Mouse (Mus musculus): ENCODE measurements at regions not wholly inside any gene's neighbourhood (a gene's known extent, or its start where the extent isn't known, plus 50 kb on each side); places are given as distances from the start of the nearest gene placed in this dataset.
"Not testable (repeated sequence)": the region's sequence is repeated elsewhere in the genome, so short reads cannot be mapped to it uniquely, and the experiment has no call there.

DNA sequence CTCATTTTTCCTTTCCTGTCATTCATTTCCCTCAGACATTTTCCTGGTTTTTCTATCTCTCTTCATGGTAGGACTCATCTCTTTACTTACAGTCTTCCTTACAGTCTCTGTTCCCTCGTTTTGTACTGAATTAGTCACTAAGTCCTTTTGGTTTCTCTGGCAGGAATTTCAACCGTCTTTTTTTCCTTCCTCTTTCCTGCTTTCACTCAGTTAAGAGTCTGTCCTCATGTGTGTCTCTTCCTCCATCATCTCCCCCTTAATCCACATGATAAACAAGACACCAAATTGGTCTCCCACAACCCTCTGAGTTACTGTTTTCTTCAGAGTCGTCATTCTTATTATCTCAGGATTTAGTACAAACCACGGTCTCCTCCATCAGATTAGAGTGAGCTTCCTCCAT is 131.2 kb downstream of the Gm5426 start:
- ATAC-seq (ENCODE audit: extremely low read depth, insufficient number of reproducible peaks, low FRiP score, poor library complexity, severe bottlenecking): no peak
- no peak overlapping the region for H3K4me3 ChIP-seq (ENCODE audit: low read depth, low read length)
- DNase-seq (ENCODE audit: low spot score): no peak
- peaks cover 31% of the 10 kb centered on the region for H3K9me3 ChIP-seq (replicated peaks)
- TF ChIP-seq GATA2 (IDR thresholded peaks at IDR 0.05; ENCODE audit: borderline replicate concordance, low read depth, low read length) (no peak), GATA1 (IDR thresholded peaks at IDR 0.05; ENCODE audit: borderline replicate concordance, low read length) (no peak), TAL1 (conservative IDR thresholded peaks at IDR 0.05; ENCODE audit: low read depth, low read length) (no peak), POLR2AphosphoS5 (IDR thresholded peaks at IDR 0.05; ENCODE audit: insufficient replicate concordance, low read depth, low read length) (no peak)
- no peaks in the 10 kb centered on the region for H3K27me3 ChIP-seq (ENCODE audit: insufficient read depth, low read length)
- no peaks in the 10 kb centered on the region for H3K4me1 ChIP-seq (ENCODE audit: insufficient read depth, low read depth, low read length)
- no peaks in the 10 kb centered on the region for H3K36me3 ChIP-seq (replicated peaks)

DNA sequence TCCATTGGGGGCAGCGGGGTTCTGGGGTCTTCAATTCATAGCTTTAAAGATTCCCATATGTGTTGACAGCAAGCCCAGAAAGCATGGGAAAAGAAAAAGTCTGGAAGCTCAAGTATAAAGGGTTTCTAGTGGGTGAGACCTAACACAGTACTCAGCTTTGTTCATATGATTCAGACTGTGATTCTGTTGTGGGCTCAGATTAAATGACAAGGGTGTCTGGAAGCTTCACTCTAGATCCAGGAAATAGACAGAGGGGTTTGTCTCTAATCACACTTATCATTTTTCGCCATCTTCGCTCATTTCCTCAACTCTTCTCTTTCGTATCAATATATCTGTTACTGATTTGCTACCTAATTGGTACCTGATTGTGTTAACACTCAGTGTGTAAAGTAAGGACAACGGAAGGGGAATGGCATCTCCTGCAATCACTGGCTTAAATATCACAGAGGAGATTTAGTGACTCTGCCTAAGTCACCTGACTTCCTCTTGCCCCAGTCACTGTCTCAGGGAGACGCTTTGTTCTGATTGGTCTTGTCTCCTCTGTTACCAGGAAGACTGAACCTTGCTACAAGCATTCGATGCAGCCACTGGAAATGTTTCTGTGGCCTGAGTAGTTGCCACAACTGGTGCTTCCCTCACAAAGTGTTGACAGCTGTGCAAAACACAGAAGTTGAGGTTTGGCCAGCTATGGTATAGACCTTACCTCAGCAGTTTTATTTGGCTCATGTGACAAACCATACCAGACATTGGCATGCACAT is 137.4 kb downstream of the Gm5426 start:
- H3K36me3 ChIP-seq (replicated peaks): no peaks in the 10 kb centered on the region
- H3K4me1 ChIP-seq (ENCODE audit: insufficient read depth, low read depth, low read length): no peaks in the 10 kb centered on the region
- no peak overlapping the region for H3K4me3 ChIP-seq (ENCODE audit: low read depth, low read length)
- H3K9me3 ChIP-seq (replicated peaks): peaks cover 17% of the 10 kb centered on the region
- ATAC-seq (ENCODE audit: extremely low read depth, insufficient number of reproducible peaks, low FRiP score, poor library complexity, severe bottlenecking) (no peak), DNase-seq (ENCODE audit: low spot score) (no peak)
- no peaks in the 10 kb centered on the region for H3K27me3 ChIP-seq (ENCODE audit: insufficient read depth, low read length)
- no peak for TF ChIP-seq POLR2AphosphoS5 (IDR thresholded peaks at IDR 0.05; ENCODE audit: insufficient replicate concordance, low read depth, low read length)
- TF ChIP-seq TAL1 (conservative IDR thresholded peaks at IDR 0.05; ENCODE audit: low read depth, low read length): no peak
- TF ChIP-seq CTCF (IDR thresholded peaks at IDR 0.05; ENCODE audit: low read depth, low read length): no peak
- TF ChIP-seq GATA1 (IDR thresholded peaks at IDR 0.05; ENCODE audit: borderline replicate concordance, low read length): no peak
- no peak for TF ChIP-seq GATA2 (IDR thresholded peaks at IDR 0.05; ENCODE audit: borderline replicate concordance, low read depth, low read length)

DNA sequence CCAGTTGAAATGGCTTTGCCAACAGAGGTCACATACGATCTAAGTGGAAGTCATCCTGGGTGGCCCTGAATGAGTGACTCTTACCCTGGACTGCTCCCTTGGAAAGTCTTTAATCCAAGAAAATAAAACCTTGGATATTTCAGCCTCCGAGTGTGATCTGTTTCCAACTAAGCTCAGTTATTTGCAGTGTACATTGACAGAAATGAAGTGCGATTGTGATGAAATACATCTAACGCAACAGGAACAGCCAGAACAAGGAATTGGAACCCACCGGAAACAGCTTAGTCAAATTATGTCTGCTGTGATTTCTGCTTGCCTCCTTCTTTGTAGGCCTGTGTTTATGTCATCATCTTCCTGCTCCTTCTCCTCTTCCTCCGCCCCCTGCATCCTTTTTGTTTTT is 143.7 kb downstream of the Gm5426 start:
- no peaks in the 10 kb centered on the region for H3K4me1 ChIP-seq (ENCODE audit: insufficient read depth, low read depth, low read length)
- H3K9me3 ChIP-seq (replicated peaks): peaks cover 33% of the 10 kb centered on the region
- H3K27me3 ChIP-seq (ENCODE audit: insufficient read depth, low read length): no peaks in the 10 kb centered on the region
- H3K4me3 ChIP-seq (ENCODE audit: low read depth, low read length): no peak overlapping the region
- DNase-seq (ENCODE audit: low spot score) (no peak), ATAC-seq (ENCODE audit: extremely low read depth, insufficient number of reproducible peaks, low FRiP score, poor library complexity, severe bottlenecking) (no peak)
- no peak for TF ChIP-seq CTCF (IDR thresholded peaks at IDR 0.05; ENCODE audit: low read depth, low read length)
- TF ChIP-seq TAL1 (conservative IDR thresholded peaks at IDR 0.05; ENCODE audit: low read depth, low read length): no peak
- TF ChIP-seq GATA1 (IDR thresholded peaks at IDR 0.05; ENCODE audit: borderline replicate concordance, low read length): no peak
- no peak for TF ChIP-seq POLR2AphosphoS5 (IDR thresholded peaks at IDR 0.05; ENCODE audit: insufficient replicate concordance, low read depth, low read length)
- no peak for TF ChIP-seq GATA2 (IDR thresholded peaks at IDR 0.05; ENCODE audit: borderline replicate concordance, low read depth, low read length)
- no peaks in the 10 kb centered on the region for H3K36me3 ChIP-seq (replicated peaks)

DNA sequence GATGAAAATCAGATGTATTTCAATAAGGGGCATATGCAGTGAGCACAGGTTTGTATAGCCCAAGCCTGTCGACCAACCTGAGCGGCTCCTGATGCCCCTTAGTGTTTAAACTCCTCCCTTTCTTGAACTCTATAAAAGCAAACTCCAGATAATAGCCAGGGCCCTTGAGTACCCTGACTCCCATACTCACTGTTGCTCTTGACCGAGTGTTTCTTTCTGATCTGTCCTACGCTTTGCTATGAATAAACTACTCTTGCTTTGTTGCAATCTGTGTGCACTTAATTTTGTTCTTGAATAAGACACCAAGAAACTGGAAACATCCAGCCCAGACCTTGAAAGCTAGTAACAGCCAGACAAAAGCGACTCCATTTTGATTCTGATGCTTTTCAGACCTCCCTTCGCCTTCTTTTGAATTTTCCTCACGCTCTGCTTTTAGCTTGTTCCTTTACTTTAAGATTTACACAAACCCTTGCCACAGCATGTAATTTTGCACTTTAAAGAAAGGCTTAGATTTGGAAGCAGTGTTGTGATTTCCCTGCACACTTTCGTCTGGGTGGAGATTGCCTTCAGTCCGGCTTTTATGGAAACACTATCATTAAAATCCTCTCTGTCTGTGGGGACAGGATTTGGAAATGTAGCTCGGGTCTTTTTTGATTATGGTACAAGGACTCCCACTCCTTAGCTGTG is 149.1 kb downstream of the Gm5426 start:
- ATAC-seq (ENCODE audit: extremely low read depth, insufficient number of reproducible peaks, low FRiP score, poor library complexity, severe bottlenecking): no peak
- no peak for TF ChIP-seq GATA1 (IDR thresholded peaks at IDR 0.05; ENCODE audit: borderline replicate concordance, low read length)
- no peak for TF ChIP-seq GATA2 (IDR thresholded peaks at IDR 0.05; ENCODE audit: borderline replicate concordance, low read depth, low read length)
- peaks cover 22% of the 10 kb centered on the region for H3K9me3 ChIP-seq (replicated peaks)
- DNase-seq (ENCODE audit: low spot score): no peak
- no peaks in the 10 kb centered on the region for H3K4me1 ChIP-seq (ENCODE audit: insufficient read depth, low read depth, low read length)
- no peaks in the 10 kb centered on the region for H3K27me3 ChIP-seq (ENCODE audit: insufficient read depth, low read length)
- H3K4me3 ChIP-seq (ENCODE audit: low read depth, low read length): no peak overlapping the region
- H3K36me3 ChIP-seq (replicated peaks): no peaks in the 10 kb centered on the region

DNA sequence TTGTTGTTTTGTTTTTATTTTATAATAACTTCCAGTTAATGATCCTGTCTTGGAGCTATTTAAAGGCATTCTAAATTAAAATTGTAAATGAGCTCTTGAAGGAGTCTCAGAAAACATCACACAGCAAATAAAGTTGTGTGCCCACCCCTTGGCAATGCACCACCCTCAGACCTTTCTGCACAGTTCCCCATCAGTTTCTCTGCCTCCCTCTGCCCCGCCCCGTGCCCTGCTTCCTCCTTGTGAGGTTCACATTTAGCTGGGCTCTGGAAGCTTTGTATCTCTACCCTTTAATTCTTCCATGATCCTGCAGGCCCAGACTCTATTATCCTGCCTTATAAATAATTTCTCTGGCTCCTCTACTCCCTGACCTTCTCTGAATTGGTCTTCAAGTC is 149.7 kb downstream of the Gm5426 start:
- no peak for DNase-seq (ENCODE audit: low spot score)
- no peak overlapping the region for H3K4me3 ChIP-seq (ENCODE audit: low read depth, low read length)
- H3K27me3 ChIP-seq (ENCODE audit: insufficient read depth, low read length): no peaks in the 10 kb centered on the region
- no peak for TF ChIP-seq GATA2 (IDR thresholded peaks at IDR 0.05; ENCODE audit: borderline replicate concordance, low read depth, low read length)
- no peak for TF ChIP-seq GATA1 (IDR thresholded peaks at IDR 0.05; ENCODE audit: borderline replicate concordance, low read length)
- no peak for TF ChIP-seq TAL1 (conservative IDR thresholded peaks at IDR 0.05; ENCODE audit: low read depth, low read length)
- no peak for TF ChIP-seq CTCF (IDR thresholded peaks at IDR 0.05; ENCODE audit: low read depth, low read length)
- TF ChIP-seq POLR2AphosphoS5 (IDR thresholded peaks at IDR 0.05; ENCODE audit: insufficient replicate concordance, low read depth, low read length): no peak
- no peaks in the 10 kb centered on the region for H3K4me1 ChIP-seq (ENCODE audit: insufficient read depth, low read depth, low read length)
- no peak for ATAC-seq (ENCODE audit: extremely low read depth, insufficient number of reproducible peaks, low FRiP score, poor library complexity, severe bottlenecking)
- peaks cover 18% of the 10 kb centered on the region for H3K9me3 ChIP-seq (replicated peaks)
- no peaks in the 10 kb centered on the region for H3K36me3 ChIP-seq (replicated peaks)

DNA sequence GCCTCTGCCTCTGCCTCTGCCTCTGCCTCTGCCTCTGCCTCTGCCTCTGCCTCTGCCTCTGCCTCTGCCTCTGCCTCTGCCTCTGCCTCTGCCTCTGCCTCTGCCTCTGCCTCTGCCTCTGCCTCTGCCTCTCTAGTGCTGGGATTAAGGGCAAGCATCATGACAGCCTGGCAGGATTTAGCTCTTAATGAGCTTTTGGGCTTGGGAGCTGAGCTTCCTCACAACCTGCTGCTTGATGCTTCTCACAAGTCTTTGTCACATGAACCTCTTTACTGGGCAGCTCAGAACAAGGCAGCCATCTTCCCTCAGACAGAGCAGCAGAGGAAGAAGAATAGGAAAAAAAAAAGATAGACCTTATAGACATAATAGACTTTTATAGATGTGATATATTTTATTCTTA is 152.6 kb downstream of the Gm5426 start:
- H3K4me3 ChIP-seq (ENCODE audit: low read depth, low read length); H3K4me1 ChIP-seq (ENCODE audit: insufficient read depth, low read depth, low read length); H3K36me3 ChIP-seq (replicated peaks); ATAC-seq (ENCODE audit: extremely low read depth, insufficient number of reproducible peaks, low FRiP score, poor library complexity, severe bottlenecking); H3K27me3 ChIP-seq (ENCODE audit: insufficient read depth, low read length); DNase-seq (ENCODE audit: low spot score): not testable (repeated sequence)
- peaks cover 22% of the 10 kb centered on the region for H3K9me3 ChIP-seq (replicated peaks)
